Mouse (Mus musculus) frontal cortex, postnatal 36 days (tissue): ENCODE measurements at regions not wholly inside any gene's neighbourhood (a gene's known extent, or its start where the extent isn't known, plus 50 kb on each side); places are given as distances from the start of the nearest gene placed in this dataset.
A peak's percentile ranks its signal among the peaks of the same experiment; 100 is the strongest.

Experiments
- DNase-seq, 2 experiments: peaks; one replicate each; pipeline ENCODE4 v3.0.0; 2022; ENCODE audit warnings: low spot score in 2 of 2

DNA sequence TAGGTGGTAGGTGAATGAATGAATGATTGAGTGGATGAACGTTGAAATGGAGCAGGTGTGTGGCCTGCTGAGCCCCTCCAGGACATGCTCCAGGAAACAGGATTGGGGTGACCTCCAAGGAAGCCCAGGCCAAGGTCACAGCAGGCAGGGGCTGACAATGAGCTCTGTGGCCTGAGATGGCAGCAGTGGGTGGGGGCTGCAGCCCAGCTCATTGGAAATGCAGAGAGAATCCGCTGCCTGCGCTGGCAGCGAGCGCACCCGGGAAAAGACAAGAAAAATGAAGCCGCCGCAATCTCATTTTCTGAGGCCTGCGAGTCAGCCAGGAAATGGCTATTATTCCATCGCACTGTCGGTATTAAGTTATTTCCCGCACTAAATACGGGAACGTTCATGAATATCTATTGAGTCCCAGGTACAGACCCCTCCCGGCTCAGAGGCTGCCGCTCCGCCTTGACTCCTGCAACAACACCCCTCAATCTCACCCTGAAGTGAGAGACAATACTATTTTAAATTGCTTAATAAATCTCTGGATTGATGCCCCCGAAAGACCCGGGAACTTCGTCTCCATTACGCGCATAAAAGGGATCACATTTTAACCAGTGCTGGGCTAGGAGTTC lies 153.7 kb downstream of the Cryba4 start:
- DNase-seq: no peak

DNA sequence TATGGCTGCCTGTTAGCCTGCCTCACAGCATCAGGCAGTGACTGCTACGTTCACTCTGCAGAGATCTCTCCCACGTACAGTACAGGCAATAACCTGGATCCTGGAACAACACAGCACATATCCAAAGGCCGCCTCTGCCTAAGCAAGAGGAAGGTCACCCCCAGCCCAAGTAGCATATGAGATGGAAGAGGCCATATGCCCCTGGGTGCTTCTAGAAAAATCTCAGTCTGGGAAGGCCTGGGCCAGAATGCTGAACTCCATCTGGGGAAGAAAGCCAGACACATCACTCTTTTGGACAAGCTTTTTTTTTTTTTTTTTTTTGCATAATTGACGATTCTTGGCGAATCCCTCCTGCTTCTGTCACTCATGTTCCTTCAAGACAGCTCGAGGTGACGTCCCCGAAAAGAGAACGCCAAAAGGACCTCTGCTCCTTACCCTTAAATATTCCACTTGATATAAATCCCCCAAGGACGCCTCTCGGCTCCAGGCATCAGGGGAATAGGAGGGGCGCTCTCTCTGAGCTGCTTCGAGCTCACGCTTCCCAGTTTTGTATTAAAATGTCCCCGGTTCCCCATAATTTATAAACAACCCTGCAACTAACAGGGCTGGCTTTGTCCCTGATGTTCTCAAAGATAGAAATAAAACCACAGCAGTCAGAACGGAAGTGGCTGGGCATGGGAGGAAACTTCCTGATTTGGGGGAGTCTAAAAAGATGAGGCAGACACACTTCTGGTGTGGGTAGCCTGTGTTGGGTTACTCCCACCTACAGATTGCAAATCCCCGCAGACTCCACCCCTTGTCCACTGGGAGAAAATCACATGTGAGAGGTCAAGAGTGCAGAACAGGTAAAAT lies 150.4 kb downstream of the Cryba4 start:
- DNase-seq: no peak

GRCm38 (mm10) chr5:112110306-112110969 lies 141.9 kb downstream of the Cryba4 start:
- peak; percentile 12 to 24 for DNase-seq

- no peak for DNase-seq
These were observed 131.6 kb downstream of the Cryba4 start for GRCm38 (mm10) chr5:112120766-112121165.

DNA sequence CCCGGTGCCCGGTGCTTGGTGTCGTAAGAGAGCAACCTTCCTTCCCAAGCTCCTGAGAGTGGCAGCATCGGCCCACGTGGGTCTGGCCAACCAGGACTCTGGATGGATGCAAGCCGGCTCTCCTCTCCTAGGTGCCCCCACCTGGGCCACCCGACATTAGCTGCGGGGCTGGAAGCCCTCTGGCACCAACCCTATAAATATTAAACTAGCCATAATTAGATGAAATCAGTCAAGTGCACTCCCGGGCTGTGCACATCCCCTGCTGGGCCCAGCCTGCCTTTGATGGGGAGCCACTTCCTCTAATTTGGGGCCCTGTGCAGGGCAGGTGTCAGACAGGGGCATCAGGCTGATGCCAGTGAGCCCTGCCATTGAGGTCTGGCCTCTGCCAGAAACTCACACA lies 130.8 kb downstream of the Cryba4 start:
- DNase-seq: no peak

DNA sequence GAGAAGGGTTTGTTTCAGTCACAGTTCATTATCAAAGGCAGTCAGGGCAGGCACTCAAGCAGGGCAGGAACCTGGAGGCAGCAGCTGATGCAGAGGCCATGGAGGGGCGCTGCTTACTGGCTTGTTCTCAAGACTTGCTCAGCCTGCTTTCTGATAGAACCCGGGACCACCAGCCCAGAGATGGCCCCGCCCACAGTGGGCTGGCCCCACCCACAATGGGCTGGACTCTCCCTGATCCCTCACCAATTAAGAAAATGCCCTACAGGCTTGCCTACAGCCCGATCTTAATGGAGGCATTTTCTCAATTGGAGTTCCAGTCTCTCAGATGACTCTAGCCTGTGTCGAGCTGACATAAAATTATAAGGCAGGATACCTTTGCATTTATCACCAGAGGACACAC lies 129.7 kb downstream of the Cryba4 start:
- no peak for DNase-seq

GRCm38 (mm10) chr5:112127171-112127570 lies 125.1 kb downstream of the Cryba4 start:
- no peak for DNase-seq

DNA sequence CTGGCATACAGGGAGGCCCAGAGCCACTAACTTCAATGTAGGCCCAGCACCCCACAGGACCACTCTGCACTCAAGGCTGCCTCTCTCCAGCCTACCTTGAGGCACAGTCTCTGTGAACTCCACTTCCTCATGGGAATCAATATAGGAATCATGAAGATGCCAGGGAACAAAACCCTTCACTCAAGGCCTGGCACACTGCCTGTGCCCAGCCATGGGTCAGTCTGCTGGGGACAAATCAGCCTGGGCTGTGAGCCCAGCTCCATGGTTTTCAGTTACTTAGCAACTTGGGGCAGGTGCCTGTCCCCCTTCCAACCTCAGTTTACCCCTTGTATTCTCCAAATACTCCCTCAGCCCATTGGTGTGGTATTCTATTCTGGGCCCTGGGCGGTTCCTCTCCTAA lies 119.6 kb downstream of the Cryba4 start:
- DNase-seq: peak; percentile 9 to 30

GRCm38 (mm10) chr5:112133688-112134573 lies 118.4 kb downstream of the Cryba4 start:
- DNase-seq: peak in 1 of 2 experiments; percentile 34

DNA sequence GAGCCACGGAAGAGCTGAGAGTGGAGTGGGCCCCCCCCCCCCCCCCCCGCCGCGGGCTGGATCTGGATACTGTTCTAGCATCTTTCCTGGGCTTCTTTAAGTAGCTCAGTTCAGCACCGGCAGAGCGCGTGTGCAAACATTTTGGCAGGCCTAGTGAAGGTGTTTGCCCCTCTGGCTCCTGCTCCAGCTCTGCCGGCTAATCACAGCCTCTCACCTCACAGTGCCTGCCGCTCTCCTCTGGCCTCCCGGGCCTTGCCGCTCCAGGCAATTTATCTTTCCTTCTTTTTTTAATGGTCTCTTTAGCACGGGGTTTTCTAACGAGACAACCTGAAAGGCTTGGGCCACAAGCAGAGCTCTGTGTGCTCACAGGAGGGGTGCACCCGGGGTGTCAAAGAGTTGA lies 115.7 kb downstream of the Cryba4 start:
- DNase-seq: no peak

DNA sequence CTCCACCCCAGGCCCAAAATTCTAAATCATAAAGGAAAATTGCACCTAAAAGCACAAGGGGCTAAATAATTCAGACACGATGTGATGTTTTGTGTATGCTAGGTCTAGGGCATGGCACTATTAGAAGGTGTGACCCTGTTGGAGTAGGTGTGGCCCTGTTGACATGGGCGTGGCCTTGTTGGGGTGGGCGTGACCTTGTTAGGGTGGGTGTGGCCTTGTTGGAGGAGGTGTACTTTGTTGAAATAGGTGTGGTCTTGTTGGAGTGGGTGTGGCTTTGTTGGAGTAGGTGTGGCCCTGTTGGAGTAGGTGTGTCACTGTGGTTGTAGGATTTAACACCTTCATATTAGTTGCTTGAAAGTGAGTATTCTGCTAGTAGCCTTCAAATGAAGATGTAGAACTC lies 114.1 kb downstream of the Cryba4 start:
- DNase-seq: no peak

DNA sequence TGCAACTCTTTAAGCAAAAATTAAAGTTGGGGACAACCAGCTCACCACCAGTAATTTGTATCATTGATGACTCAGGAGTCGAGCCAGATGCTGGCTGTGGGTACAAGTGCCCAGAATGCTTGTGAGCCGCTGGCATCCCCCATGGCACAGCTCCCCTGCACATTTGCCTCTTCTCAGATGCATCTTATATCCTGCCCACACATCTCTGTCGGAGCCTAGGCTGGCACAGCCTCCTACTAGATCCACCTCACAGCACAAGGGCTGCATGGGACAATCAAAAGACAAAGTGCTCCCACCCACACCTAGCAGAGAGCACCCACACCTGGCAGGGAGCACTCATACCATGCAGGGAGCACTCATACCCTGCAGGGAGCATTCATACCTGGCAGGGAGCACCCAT lies 109.6 kb downstream of the Cryba4 start:
- peak; percentile 57 to 58 for DNase-seq

DNA sequence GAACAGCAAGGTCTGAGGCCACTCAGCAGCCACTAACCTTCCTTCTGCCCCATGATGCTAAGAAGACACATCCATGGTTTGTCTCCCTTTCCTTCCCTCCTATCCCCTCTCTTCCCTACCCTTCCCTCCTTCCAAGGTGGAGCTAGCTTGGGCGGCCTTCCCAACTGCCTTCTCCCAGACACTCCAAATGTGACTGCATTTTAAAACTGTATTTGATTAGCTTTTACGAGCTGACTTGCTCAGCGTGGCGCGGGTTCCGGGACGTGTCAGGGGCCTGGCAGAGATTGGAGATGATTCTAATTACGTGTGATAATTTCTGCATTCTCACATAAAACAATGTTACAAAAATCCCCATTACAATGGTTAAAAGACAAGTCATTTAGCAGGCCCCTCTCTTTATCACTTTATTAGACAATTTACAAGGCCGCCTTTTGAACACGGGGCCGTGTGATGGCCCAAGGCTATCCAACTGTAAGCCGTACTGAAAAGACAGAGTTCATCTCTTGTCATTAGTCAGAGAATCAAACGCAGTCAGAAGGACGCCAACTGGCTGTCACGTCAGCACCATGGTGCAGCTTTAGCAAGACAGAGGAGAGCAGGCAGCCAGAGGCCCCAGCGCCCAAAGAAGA lies 108.2 kb downstream of the Cryba4 start:
- DNase-seq: no peak

GRCm38 (mm10) chr5:112153675-112154085 lies 98.6 kb downstream of the Cryba4 start:
- peak; percentile 83 to 87 for DNase-seq

- no peak for DNase-seq
These were observed 97.7 kb downstream of the Cryba4 start for GRCm38 (mm10) chr5:112154650-112155049.

DNA sequence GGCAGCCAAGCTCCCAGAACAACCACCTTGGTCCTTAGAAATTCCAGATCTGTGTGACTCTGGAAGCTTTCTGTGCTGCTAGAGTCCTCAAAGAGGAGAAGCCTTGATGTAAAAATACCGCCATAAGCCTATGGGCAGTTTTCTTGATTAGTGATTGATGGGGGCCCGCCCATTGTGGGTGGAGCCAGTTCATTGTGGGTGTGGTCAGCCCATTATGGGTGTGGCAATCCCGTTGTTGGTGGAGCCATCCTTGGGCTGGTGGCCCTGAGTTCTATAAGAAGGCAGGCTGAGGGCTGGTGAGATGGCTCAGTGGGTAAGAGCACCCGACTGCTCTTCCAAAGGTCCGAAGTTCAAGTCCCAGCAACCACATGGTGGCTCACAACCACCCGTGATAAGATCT lies 97.3 kb downstream of the Cryba4 start:
- no peak for DNase-seq

GRCm38 (mm10) chr5:112156005-112156404 lies 96.3 kb downstream of the Cryba4 start:
- no peak for DNase-seq

DNA sequence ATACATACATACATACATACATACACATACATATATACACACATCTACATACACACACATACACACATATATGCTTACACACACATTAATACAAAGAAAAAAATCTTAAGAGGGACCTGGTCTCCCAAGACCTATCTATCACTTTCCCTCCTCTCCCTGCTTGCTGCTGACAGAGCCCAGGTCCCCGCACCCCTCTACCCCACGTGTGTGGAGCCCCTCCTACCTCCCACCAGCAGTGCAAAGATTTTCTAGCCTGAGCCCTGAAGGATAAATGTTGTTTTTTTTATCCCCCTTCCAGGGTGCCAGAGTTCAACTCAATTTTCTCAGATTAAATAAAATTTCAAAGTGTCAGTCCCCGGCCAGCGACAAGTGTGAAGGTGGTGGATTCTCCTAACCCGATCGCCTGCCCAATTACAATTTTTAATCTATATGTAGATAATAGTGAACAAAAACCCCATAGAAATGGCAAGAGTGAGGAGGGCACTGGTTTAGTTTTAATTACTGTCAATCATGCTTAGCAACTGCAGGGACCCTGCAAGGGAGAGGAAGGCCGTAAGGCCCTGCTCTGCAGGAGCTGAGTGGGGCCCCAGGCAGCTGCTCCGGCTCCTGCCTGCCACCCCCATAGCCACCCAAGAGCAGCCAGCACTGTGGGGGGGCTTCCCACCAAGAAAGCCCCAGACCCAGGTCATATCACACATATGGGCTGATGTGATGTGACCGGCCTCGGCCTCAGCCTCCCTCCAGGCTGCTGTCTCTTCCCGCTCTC lies 85.7 kb downstream of the Cryba4 start:
- DNase-seq: no peak

GRCm38 (mm10) chr5:112167790-112168189 lies 84.5 kb downstream of the Cryba4 start:
- DNase-seq: no peak

DNA sequence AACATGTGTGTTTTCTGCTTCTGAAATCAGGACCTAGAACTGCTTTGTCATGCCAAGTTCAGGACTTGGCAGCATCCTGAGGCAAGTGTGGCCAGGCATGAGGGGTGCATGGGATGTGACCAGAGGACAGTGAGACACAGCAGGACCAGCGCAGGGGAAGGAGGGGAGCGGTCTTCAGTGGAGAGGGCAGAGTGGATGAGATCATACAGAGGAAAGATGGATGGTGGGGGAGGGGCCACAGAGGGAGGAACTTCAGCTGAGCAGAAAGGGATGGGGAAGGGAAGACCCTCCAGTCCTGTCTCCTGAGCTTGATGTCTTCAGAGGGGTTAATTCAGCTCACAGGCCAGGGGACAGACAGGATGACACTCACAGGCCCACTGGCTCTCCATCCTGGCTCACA lies 81.0 kb downstream of the Cryba4 start:
- DNase-seq: no peak
